Mouse (Mus musculus) limb, embryonic 12.5 days (tissue): ENCODE measurements around the gene Krt222. TPM values are rescaled to one million over a fixed set of nuclear protein-coding genes. Genes with fewer than 3 reads are reported as not detected.

Experiments
- ATAC-seq: fragments of 200-750 bp; cut with Nextera tagmentation; 2 replicates; pipeline ENCODE4 v1.8.0; 2017; ENCODE audit warnings: low read depth, moderate TSS enrichment; ENCODE audit not compliant: insufficient number of reproducible peaks, insufficient read depth, low FRiP score, low TSS enrichment
- H3K27ac ChIP-seq: fragments of 300-500 bp; sonication (generic); 2 replicates; pipeline ENCODE4 v1.5.1; 2016; ENCODE audit warnings: mild to moderate bottlenecking, moderate library complexity
- H3K27me3 ChIP-seq: fragments of 300-500 bp; sonication (generic); 2 replicates; pipeline ENCODE4 v1.6.1; 2016; ENCODE audit warnings: mild to moderate bottlenecking, moderate library complexity
- H3K36me3 ChIP-seq: fragments of 300-500 bp; sonication (generic); 2 replicates; pipeline ENCODE4 v1.6.1; 2016; ENCODE audit warnings: mild to moderate bottlenecking, moderate library complexity
- H3K4me1 ChIP-seq: fragments of 300-500 bp; sonication (generic); replicated peaks from 2 replicates; pipeline ENCODE4 v1.6.1; 2016
- H3K4me2 ChIP-seq: fragments of 300-500 bp; sonication (generic); 2 replicates; pipeline ENCODE4 v1.6.1; 2016; ENCODE audit warnings: mild to moderate bottlenecking, moderate library complexity
- H3K4me3 ChIP-seq: fragments of 300-500 bp; sonication (generic); replicated peaks from 2 replicates; pipeline ENCODE4 v1.5.1; 2016; ENCODE audit warnings: mild to moderate bottlenecking
- H3K9ac ChIP-seq: fragments of 300-500 bp; sonication (generic); replicated peaks from 2 replicates; pipeline ENCODE4 v1.6.1; 2016; ENCODE audit warnings: mild to moderate bottlenecking, moderate library complexity
- H3K9me3 ChIP-seq: fragments of 300-500 bp; sonication (generic); 2 replicates; pipeline ENCODE4 v1.6.1; 2016; ENCODE audit warnings: mild to moderate bottlenecking, moderate library complexity
- whole genome bisulfite sequencing: fragments of 180-500 bp; shearing (Covaris S2); methylation state at CpG from one replicate; pipeline ENCODE4 v1.1.7; 2016; 5-methylcytosine and 5-hydroxymethylcytosine counted together
- polyA plus RNA-seq: library from polyadenylated mRNA; unstranded; fragments of >200 nt; fragmentation: Nextera tagmentation; extraction: Ambion mirVana; gene quantifications from 2 replicates; pipeline ENCODE4 v1.2.1, GENCODE M21; 2016

Gene Krt222
- polyA plus RNA-seq, 1 experiment from 2014 or later: 0.36 TPM

DNA sequence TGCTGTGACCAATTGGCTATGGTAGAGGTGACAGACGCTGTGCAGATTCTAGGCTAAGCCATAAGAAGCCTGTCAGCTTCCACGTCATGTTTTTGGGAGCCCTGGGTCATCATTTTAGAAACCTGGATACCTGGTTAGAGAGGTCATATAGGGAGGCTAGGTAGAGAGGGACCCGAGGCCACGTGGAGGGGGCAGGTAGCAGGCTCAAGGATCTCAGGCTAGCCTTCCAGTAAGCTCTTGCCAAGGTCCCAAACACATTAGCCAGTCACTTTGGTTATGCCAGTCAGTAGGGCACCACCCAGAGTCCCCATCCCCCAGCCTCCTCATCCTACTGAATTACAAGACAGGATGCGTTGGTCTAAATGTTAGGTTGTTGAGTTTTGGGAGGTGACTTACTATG, 1.8 kb downstream of the Krt222 start:
- Histone ChIP-seq H3K4me3 (no peak overlapping the region), H3K4me1 (peaks cover 6% of the 10 kb centered on the region; the same call in 1 of the 2 replicates), H3K36me3 (no peaks in the 10 kb centered on the region), H3K27ac (no peak overlapping the region), H3K27me3 (no peaks in the 10 kb centered on the region; the same call in 1 of the 2 replicates), H3K9ac (no peak overlapping the region), H3K9me3 (no peaks in the 10 kb centered on the region), H3K4me2 (no peak overlapping the region)
- no peak for ATAC-seq
- 71% methylated on average over 5 of the region's 5 CpGs for WGBS

GRCm38 (mm10) chr11:99238468-99238867, 5.4 kb downstream of the Krt222 start:
- Histone ChIP-seq H3K27me3 (no peaks in the 10 kb centered on the region), H3K4me3 (no peak overlapping the region), H3K4me1 (no peaks in the 10 kb centered on the region), H3K9me3 (no peaks in the 10 kb centered on the region), H3K27ac (no peak overlapping the region), H3K36me3 (no peaks in the 10 kb centered on the region), H3K9ac (no peak overlapping the region), H3K4me2 (no peak overlapping the region)
- no peak for ATAC-seq
- 58% methylated on average over 14 of the region's 14 CpGs for WGBS

DNA sequence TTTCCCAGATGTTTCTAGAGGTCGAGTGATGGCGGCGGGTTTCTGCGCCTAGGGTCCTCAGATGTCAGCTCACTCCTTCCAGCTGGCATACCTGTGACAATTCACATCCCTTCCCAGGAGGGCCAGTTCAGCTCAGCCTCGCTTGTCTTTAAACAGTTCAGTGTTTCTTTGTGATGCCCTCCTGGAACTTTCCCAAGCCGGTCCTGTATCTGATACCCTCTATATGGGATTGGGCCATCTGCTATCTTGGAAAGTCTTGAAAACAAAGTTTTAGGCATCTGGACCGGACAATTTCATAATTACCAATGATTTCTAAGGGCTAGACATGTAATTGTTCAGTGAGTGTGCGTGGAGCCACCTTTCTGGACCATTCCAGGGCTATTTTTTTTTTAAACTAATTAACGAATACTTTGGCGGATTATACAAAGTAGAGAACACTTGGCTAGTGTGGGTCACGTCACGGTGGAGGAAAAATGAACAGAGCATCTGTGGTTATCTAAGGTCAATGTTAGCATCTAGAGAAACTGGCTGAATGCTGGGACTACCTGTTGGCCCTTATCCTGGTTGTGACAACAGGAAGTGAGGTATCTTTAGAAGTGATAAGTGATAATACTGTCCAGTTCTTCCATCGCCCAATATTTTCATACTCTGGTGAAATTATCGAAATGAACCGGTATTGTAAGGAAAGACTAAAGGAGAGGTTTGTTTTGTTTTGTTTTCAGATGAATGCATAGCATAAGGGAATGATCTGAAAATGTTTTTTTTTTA, 12.7 kb downstream of the Krt222 start:
- Histone ChIP-seq H3K9me3 (no peaks in the 10 kb centered on the region), H3K4me3 (peak overlapping the region; percentile 82), H3K36me3 (peaks cover 17% of the 10 kb centered on the region), H3K4me2 (peak overlapping the region; percentile 68), H3K4me1 (peaks cover 29% of the 10 kb centered on the region), H3K9ac (peak overlapping the region; percentile 99), H3K27me3 (no peaks in the 10 kb centered on the region), H3K27ac (peak overlapping the region; percentile 99)
- no peak for ATAC-seq
- 24% methylated on average over 15 of the region's 15 CpGs for WGBS

DNA sequence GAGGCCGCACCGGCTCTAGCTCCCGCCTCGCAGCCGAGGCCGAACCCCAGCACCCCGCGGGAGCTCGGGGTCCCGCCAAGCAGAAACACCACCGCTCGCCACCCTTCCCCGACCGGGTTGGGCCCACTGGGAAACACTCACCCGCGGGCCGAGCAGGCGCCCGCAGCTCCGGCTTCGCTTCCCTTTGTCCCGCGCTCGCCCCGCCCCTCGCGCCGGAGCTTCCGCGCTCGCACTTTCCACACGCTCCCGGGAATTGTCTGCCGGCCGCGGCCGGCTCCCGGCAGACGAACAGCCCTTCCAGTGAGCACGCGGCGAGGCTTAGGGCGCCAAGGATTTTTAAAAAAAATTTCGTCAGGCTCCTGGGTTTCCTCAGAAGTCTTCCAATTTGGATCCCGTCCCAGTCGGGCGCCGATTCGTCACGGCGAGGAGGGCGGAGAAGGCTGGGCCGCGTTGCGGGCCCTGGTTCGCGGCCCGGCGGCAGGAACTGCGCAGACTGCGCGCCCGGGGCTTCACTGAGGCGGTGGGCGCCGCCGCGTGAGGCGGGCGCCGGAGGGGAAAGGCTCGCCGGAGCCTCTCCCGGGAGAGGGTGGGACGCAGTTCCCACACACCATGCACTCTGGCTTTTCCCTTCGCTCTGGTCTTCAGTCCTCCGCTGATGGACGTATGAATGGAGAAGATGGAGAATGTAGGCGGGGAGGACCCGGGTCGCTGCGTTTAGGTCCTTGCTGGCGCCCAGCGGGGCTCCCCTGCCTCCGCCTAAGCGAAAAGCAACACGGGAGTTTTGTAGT, 13.4 kb downstream of the Krt222 start, which contains the start of gene Smarce1:
TSS of gene Smarce1 (minus strand) at position 757 of the 788 bp plus-strand sequence.
- Histone ChIP-seq H3K4me3 (peak within 1 kb of the TSS; percentile 82), H3K4me2 (peak within 1 kb of the TSS; percentile 68), H3K27me3 (no peaks in the 10 kb centered on the region), H3K9ac (peak within 1 kb of the TSS; percentile 99), H3K9me3 (no peaks in the 10 kb centered on the region), H3K27ac (peak within 1 kb of the TSS; percentile 99), H3K4me1 (peaks cover 29% of the 10 kb centered on the region), H3K36me3 (peaks cover 24% of the 10 kb centered on the region)
- under 1% methylated on average over 85 of the region's 87 CpGs for WGBS
- peak; percentile 85 for ATAC-seq

DNA sequence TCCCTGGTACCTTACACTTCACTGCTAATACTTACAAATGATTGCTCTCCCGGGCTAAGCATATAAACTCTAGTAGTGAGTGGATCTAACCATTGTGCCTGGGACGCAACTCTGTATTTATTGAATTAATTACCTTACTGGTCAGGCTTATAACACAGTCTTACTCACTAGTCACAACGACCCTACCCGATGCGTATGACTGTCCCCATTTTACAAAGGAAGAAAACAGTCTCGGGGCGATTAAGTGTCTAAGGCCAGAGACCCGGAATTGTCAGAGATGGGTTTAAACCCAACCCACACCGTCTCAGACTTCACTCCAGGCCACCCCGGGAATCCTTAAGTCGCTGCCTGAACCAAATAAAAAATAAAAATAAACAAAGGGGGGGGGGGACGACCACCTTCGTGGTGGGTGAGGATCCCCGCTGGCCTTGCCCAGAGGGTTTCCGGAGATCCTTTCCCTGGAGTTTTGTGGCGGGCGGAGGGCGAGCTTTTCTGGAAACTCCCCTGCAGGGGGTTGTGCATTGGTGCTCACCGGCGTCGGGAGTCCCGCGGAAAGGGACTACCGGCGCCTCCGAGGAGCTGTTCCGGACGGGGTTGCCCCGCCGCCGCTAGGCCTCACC, 14.1 kb downstream of the Krt222 start:
- Histone ChIP-seq H3K4me2 (peak overlapping the region; percentile 68), H3K27ac (peak overlapping the region; percentile 99), H3K36me3 (peaks cover 31% of the 10 kb centered on the region), H3K27me3 (no peaks in the 10 kb centered on the region), H3K9me3 (no peaks in the 10 kb centered on the region), H3K4me1 (peaks cover 29% of the 10 kb centered on the region), H3K4me3 (peak overlapping the region; percentile 82), H3K9ac (peak overlapping the region; percentile 99)
- WGBS: under 1% methylated on average over 31 of the region's 31 CpGs
- ATAC-seq: no peak

DNA sequence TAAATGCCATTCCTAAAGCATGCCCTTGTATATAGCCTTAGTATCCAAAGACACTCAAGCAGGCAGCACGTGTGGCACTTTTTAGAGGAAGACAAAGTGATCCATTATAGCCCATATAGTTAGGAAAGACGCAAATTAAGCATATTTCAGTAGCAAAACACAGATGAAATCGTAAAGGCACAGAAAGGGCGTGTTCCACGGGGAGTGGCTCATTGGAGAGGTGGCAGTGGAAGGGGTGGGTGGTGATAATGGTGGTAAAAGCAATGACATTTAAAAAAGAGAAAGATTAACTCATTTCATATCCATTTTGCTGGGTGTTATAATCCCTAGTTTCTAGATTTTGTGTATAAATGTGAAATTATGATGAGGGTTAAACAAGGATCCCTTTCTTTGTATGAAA, 17.6 kb downstream of the Krt222 start:
- 88% methylated on average over 5 of the region's 5 CpGs for WGBS
- Histone ChIP-seq H3K4me2 (no peak overlapping the region), H3K4me3 (no peak overlapping the region), H3K27me3 (no peaks in the 10 kb centered on the region), H3K4me1 (peaks cover 22% of the 10 kb centered on the region), H3K9ac (no peak overlapping the region), H3K9me3 (no peaks in the 10 kb centered on the region), H3K36me3 (peaks cover 59% of the 10 kb centered on the region), H3K27ac (no peak overlapping the region)
- ATAC-seq: no peak

DNA sequence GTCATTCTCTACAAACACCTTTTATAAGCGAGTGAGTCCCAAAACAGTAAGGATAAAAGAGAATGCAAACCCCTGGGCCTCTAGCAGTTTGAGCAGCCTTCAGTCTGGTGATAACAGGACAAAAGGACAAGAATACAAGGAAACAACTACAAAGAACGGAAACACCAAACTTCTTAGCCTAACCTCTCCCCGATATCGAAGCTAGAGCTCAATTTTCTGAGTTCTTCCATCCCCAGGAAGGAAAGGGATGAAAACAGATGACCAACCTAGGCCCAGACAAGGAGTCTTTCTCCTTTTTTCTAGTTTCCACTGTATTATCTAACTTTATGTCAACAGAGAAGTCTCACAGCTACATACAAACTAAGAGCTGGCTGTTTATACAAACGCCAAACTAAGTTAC, 20.6 kb downstream of the Krt222 start:
- Histone ChIP-seq H3K4me1 (peaks cover 14% of the 10 kb centered on the region), H3K27me3 (no peaks in the 10 kb centered on the region), H3K4me3 (no peak overlapping the region), H3K4me2 (no peak overlapping the region), H3K9me3 (no peaks in the 10 kb centered on the region), H3K36me3 (peaks cover 88% of the 10 kb centered on the region), H3K9ac (no peak overlapping the region), H3K27ac (no peak overlapping the region)
- 86% methylated on average over 5 of the region's 5 CpGs for WGBS
- no peak for ATAC-seq

DNA sequence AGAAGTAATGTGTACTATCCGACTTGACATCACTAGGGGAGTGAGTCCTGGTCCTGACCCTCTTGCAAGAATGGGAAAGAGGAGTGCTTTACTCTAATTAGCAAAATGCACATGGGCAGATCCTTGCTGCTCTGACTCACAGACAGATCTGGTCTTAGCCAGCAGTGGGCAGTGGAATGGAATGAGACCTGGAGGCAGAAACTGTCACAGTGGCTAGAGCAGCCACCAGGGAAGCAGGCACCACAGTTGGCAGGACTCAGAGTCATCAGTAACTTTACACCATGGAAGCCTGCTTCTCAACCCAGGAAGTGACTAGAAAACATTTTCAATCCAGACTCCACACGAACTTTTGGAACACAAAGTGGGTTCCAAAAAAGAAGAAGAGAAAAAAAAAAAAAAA, 22.1 kb downstream of the Krt222 start:
- no peak overlapping the region for H3K4me3 ChIP-seq
- H3K36me3 ChIP-seq: peaks cover 89% of the 10 kb centered on the region
- WGBS: 71% methylated on average over 2 of the region's 2 CpGs
- no peak overlapping the region for H3K27ac ChIP-seq
- H3K9ac ChIP-seq: no peak overlapping the region
- ATAC-seq: no peak
- H3K9me3 ChIP-seq: no peaks in the 10 kb centered on the region
- 0 out of 2 replicates have a peak, but pooled peaks cover under 1% of the 10 kb centered on the region for H3K4me1 ChIP-seq
- H3K27me3 ChIP-seq: no peaks in the 10 kb centered on the region
- no peak overlapping the region for H3K4me2 ChIP-seq

GRCm38 (mm10) chr11:99217248-99217986, 26.5 kb downstream of the Krt222 start:
- H3K36me3 ChIP-seq: peaks cover 94% of the 10 kb centered on the region
- H3K9ac ChIP-seq: no peak overlapping the region
- 94% methylated on average over 7 of the region's 7 CpGs for WGBS
- no peaks in the 10 kb centered on the region for H3K4me1 ChIP-seq
- no peak for ATAC-seq
- no peaks in the 10 kb centered on the region for H3K27me3 ChIP-seq
- no peak overlapping the region for H3K4me2 ChIP-seq
- H3K4me3 ChIP-seq: no peak overlapping the region
- no peak overlapping the region for H3K27ac ChIP-seq
- H3K9me3 ChIP-seq: no peaks in the 10 kb centered on the region

DNA sequence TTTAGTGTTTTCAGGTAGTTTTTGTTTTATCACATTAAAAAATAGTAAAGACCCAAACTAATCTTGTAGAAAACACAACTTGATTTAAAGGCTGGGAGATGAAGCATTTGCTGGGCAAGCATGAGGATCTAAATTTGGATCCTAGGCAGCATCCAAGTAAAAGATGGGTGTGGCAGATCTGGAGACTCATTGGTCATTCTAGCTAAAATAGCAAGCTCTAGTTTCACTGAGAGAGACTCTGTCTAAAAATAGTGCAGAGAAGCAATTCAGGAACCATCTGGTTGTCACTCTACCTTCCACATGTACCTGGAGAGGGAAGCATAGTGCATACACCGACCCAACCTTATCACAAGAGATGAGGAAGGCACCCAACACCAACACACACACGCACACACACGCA, 27.7 kb downstream of the Krt222 start:
- Histone ChIP-seq H3K27me3 (no peaks in the 10 kb centered on the region), H3K4me3 (no peak overlapping the region), H3K4me2 (no peak overlapping the region), H3K4me1 (no peaks in the 10 kb centered on the region), H3K27ac (no peak overlapping the region), H3K9ac (no peak overlapping the region), H3K36me3 (peaks cover 96% of the 10 kb centered on the region), H3K9me3 (no peaks in the 10 kb centered on the region)
- over 99% methylated on average over 3 of the region's 3 CpGs for WGBS
- no peak for ATAC-seq
